Mouse (Mus musculus) embryonic fibroblast, embryonic 13.5 days (primary cell): ENCODE measurements around the gene Enam. TPM values are rescaled to one million over a fixed set of nuclear protein-coding genes. Genes with fewer than 3 reads are reported as not detected.
A peak's percentile ranks its signal among the peaks of the same experiment; 100 is the strongest.
"Not testable (repeated sequence)": the region's sequence is repeated elsewhere in the genome, so short reads cannot be mapped to it uniquely, and the experiment has no call there.

Source experiments
- H3K27ac ChIP-seq: 2 replicates; pipeline ENCODE4 v1.5.1; 2012; ENCODE audit warnings: low read length, control low read depth, inconsistent platforms; ENCODE audit not compliant: insufficient read depth
- H3K4me1 ChIP-seq: 2 replicates; pipeline ENCODE4 v1.6.1; 2011; ENCODE audit warnings: low read length; ENCODE audit not compliant: control insufficient read depth, insufficient read depth
- H3K4me3 ChIP-seq: 2 replicates; pipeline ENCODE4 v1.5.1; 2011; ENCODE audit warnings: mild to moderate bottlenecking, control low read depth, low read length; ENCODE audit not compliant: insufficient read depth
- CTCF ChIP-seq: IDR thresholded peaks from 2 replicates; pipeline ENCODE4 v1.5.1; 2011; ENCODE audit warnings: mild to moderate bottlenecking, control low read depth, low read length, moderate library complexity, borderline replicate concordance; ENCODE audit not compliant: insufficient read depth
- POLR2A ChIP-seq: IDR thresholded peaks from 2 replicates; pipeline ENCODE4 v1.6.1; 2011; ENCODE audit warnings: low read depth, mild to moderate bottlenecking, control low read depth, low read length, moderate library complexity
- polyA plus RNA-seq: library from polyadenylated mRNA; stranded (reverse); fragments of >200 nt; gene quantifications from 2 replicates; pipeline ENCODE4 v1.2.4, GENCODE M21; 2011; ENCODE audit warnings: low read depth; ENCODE audit not compliant: missing spikeins, insufficient read length

Enam gene
- polyA plus RNA-seq, 1 experiment, result not detected

DNA sequence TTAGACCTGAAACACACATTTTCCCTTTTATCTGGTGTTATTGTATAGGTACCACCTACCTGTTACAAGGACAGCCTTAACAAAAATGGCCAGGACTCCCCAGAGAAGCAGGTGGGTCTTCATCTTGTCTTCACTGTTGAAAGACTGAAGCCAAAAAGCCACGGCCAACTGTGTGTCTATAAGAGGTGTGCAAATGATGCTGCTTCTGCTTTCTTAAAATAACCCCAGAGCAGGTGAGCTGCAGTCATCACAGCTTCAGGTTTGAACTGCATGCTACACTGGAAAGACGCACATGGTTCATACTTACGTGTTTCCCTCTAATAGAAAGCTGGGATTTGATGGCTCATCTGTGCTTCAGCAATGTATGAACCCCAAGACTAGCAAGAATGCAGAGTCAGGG, 39.9 kb downstream of the Enam start, which contains the start of gene Jchain:
Jchain (minus strand) TSS at position 235 of the 400 bp plus-strand sequence.
- no peak for TF ChIP-seq CTCF
- no peak within 1 kb of the TSS for H3K4me3 ChIP-seq
- H3K27ac ChIP-seq, result no peak within 1 kb of the TSS
- H3K4me1 ChIP-seq, result no peaks in the 10 kb centered on the region

DNA sequence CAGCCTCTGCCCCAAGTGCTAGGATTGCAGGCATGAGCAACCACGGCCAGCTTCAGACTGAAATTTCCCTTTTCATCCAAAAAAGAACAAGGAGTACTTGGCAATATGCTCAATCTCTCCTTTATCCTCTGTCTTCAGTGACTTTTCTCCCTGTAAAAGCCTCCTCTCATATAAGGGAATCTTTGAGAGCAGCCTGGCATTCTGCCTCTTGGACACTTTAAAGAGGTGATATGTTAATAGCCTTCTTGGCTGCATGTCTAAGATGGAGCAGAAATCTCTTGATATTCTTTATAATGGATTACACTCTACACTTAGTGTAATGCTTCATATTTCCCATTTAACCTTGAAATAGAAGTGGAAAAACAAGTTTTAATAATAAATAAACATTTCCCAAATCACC, 43.1 kb downstream of the Enam start:
- Histone ChIP-seq H3K4me3 (no peak overlapping the region), H3K4me1 (no peaks in the 10 kb centered on the region), H3K27ac (no peak overlapping the region)
- TF ChIP-seq CTCF (no peak), POLR2A (no peak)

- Histone ChIP-seq H3K27ac (no peak overlapping the region), H3K4me1 (no peaks in the 10 kb centered on the region), H3K4me3 (no peak overlapping the region)
- no peak for TF ChIP-seq CTCF
- TF ChIP-seq POLR2A, result no peak
These were observed 46.9 kb downstream of the Enam start for GRCm38 (mm10) chr5:88534697-88535096.

DNA sequence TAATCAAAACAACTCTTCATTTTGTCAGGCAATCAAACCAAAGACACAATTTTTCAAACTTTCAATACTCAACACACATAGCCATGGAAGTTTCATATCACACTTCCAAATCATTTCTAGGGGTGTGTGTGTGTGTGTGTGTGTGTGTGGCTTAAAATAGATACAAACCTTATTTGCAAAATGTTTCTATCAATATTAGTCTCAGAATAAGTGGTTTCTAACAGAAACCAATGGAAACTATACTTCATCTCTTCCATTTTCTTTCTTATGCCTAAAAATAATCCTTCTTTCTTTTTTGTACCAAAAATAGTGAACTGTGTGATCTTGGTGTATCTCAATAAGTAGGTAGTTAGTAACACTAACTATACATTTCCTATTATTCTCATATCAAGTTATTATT, 53.1 kb downstream of the Enam start:
- no peak overlapping the region for H3K4me3 ChIP-seq
- H3K27ac ChIP-seq, result no peak overlapping the region
- H3K4me1 ChIP-seq, result no peaks in the 10 kb centered on the region
- TF ChIP-seq CTCF, result no peak
- no peak for TF ChIP-seq POLR2A

GRCm38 (mm10) chr5:88542651-88543282, 55.0 kb downstream of the Enam start:
- TF ChIP-seq POLR2A (no peak), CTCF (no peak)
- H3K4me1 ChIP-seq, result no peaks in the 10 kb centered on the region
- H3K27ac ChIP-seq, result no peak overlapping the region
- H3K4me3 ChIP-seq, result no peak overlapping the region

GRCm38 (mm10) chr5:88544411-88544810, 56.6 kb downstream of the Enam start:
- not testable (repeated sequence) for H3K4me1 ChIP-seq, H3K4me3 ChIP-seq, H3K27ac ChIP-seq

GRCm38 (mm10) chr5:88545536-88545935, 57.8 kb downstream of the Enam start:
- H3K4me3 ChIP-seq, result no peak overlapping the region
- no peak for TF ChIP-seq POLR2A
- TF ChIP-seq CTCF, result no peak
- H3K27ac ChIP-seq, result no peak overlapping the region
- H3K4me1 ChIP-seq, result no peaks in the 10 kb centered on the region

GRCm38 (mm10) chr5:88553271-88554085, 65.7 kb downstream of the Enam start:
- Histone ChIP-seq H3K4me1 (no peaks in the 10 kb centered on the region), H3K4me3 (peak overlapping the region; percentile 51), H3K27ac (peak overlapping the region; percentile 87)
- TF ChIP-seq CTCF (no peak), POLR2A (peak; percentile 36; the same call in 1 of the 2 replicates)

- no peaks in the 10 kb centered on the region for H3K4me1 ChIP-seq
- peak within 1 kb of the TSS; percentile 87 for H3K27ac ChIP-seq
- TF ChIP-seq POLR2A (peak; percentile 91), CTCF (peak; percentile 71)
- H3K4me3 ChIP-seq, result peak within 1 kb of the TSS; percentile 72
These were observed 66.5 kb downstream of the Enam start, which contains the start of gene Utp3 for GRCm38 (mm10) chr5:88554086-88554886. Utp3 (plus strand) TSS chr5:88554462.

Other genes starting within 250 kb of the Enam start
- not detected in 2 replicates for gene Gm7714, start 219.1 kb upstream of the Enam start, polyA plus RNA-seq
- not detected in 2 replicates for gene Prol1, start 170.7 kb upstream of the Enam start, polyA plus RNA-seq
- gene Amtn, start 111.9 kb upstream of the Enam start, polyA plus RNA-seq, result not detected in 2 replicates
- gene Ambn, start 32.0 kb upstream of the Enam start, polyA plus RNA-seq, result not detected in 2 replicates
- gene Jchain, start 39.9 kb downstream of the Enam start, polyA plus RNA-seq, result not detected in 2 replicates
- 53.0 and 55.2 TPM in 2 replicates for gene Utp3, start 66.5 kb downstream of the Enam start, polyA plus RNA-seq
- 9.4 and 11.3 TPM in 2 replicates for gene Rufy3, start 77.1 kb downstream of the Enam start, polyA plus RNA-seq
- 83.0 and 102 TPM in 2 replicates for gene Grsf1, start 188.2 kb downstream of the Enam start, polyA plus RNA-seq
- 37.3 and 42.1 TPM in 2 replicates for gene Mob1b, start 232.9 kb downstream of the Enam start, polyA plus RNA-seq